In the genomic region with DNA sequence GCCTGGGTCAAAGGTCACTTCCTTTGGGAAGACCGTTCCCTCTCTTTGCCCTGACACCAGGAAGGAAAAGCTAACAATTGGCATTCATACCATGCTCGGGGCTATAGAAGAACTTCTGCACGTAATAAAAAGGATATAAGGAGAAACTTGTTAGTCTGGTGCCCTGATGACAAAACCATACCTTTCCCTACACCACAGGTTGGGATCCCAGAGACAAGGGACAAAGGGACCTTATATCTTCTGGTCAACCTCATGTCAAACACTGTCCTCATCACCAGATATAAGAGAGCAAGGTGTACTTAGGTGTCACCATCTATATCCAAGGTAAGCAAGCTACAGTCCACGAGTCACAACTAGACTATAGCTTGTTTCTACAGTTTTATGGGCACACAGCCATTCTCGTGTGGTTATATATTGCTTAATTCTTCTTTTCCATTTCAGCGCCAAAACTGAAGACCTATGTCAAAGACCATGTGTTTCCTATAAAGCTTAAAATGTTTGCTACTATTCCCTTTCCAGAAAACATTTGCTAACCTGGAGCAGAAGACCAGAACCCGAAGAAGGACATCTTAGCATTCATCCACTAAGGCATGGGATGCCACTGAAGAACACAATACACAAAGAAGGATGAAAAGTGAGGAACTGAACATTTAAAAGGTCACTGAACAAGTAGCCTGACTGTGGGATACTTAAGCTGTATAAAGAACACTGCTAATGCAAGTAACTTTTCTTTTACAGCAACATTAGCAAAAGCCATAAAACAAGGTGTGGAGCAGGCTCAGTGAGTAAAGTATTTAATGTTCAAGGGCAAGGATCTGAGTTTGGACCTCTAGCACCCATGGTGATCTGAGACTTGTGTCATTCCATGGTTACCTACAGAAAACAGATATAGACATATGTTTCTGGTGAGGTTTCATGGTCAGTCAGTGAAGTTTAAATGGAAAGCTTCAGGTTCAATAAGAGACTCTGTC, we compare ENCODE assay signal across 17 mouse cellular contexts.
"Had no signal": no experiment of that assay in that cellular context is flagged by ENCODE, and none has a peak within 500 bp of the region (broad histone marks: within the 10 kb centered on the region; RNA-seq: fewer than 3 reads in every experiment).

No protein-coding gene starts in this region.

- H3K9me3 ChIP-seq: limb, embryonic 10.5 days; liver, embryonic 15.5 days; midbrain, embryonic 15.5 days; neural tube, embryonic 12.5 days had no signal

- H3K4me1 ChIP-seq: limb, embryonic 10.5 days; liver, embryonic 15.5 days had no signal

- H3K27ac ChIP-seq: kidney, postnatal 0 days; left cerebral cortex, adult 2 months; limb, embryonic 10.5 days; liver, embryonic 15.5 days; midbrain, embryonic 15.5 days; neural tube, embryonic 12.5 days had no signal

- H3K27me3 ChIP-seq: liver, embryonic 15.5 days; midbrain, embryonic 15.5 days; neural tube, embryonic 12.5 days had no signal

- H3K9ac ChIP-seq: liver, embryonic 15.5 days; midbrain, embryonic 15.5 days; neural tube, embryonic 12.5 days had no signal

- H3K4me3 ChIP-seq: left cerebral cortex, adult 2 months; limb, embryonic 10.5 days; liver, embryonic 15.5 days; midbrain, embryonic 15.5 days; neural tube, embryonic 12.5 days had no signal

- DNase-seq: kidney, postnatal 4 days; lung, adult 2 months; lung, postnatal 4 days; retina, postnatal 1 day; right cerebral cortex, postnatal 4 days; spleen, adult 18-20 months; thymus, adult 18-20 months; thymus, postnatal 14 days had no signal

- H3K36me3 ChIP-seq: limb, embryonic 10.5 days; liver, embryonic 15.5 days; midbrain, embryonic 15.5 days; neural tube, embryonic 12.5 days had no signal

- H3K4me2 ChIP-seq: liver, embryonic 11.5 days; liver, embryonic 15.5 days; midbrain, embryonic 11.5 days; midbrain, embryonic 15.5 days; neural tube, embryonic 12.5 days had no signal

- ATAC-seq: lung, postnatal 0 days; midbrain, embryonic 15.5 days had no signal
